Mouse (Mus musculus) lung, postnatal 25 days (tissue): ENCODE measurements around the gene Asb17.
A peak's percentile ranks its signal among the peaks of the same experiment; 100 is the strongest.

Experiments
- DNase-seq: peaks from one replicate; pipeline ENCODE4 v3.0.0; 2022; ENCODE audit warnings: low spot score

The Asb17 gene

GRCm38 (mm10) chr3:153888141-153888540 lies 44.1 kb downstream of the Asb17 start:
- no peak for DNase-seq

- DNase-seq: no peak
Observed at GRCm38 (mm10) chr3:153889188-153889781, 45.3 kb downstream of the Asb17 start.

GRCm38 (mm10) chr3:153895454-153895853 lies 51.4 kb downstream of the Asb17 start:
- no peak for DNase-seq

DNA sequence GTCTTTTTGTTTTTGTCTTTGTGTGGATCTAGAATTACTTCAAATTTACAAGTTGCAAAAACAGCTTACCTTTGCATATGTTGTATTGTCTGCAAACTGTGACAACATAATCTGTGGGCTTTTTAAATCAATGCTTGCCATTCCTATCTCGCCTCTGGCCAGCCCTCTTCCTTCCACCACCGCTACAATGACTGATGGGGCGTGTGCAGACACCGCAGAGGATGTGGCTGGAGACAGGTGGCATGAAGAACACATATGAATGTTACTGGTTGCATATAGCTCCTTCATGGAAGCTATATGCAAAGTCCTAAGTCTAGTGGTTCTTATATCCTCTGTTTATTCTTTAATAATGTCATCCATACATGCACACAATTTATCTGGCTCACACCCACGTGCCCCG lies 53.2 kb downstream of the Asb17 start:
- no peak for DNase-seq

- no peak for DNase-seq
Observed at GRCm38 (mm10) chr3:153901904-153902303, 57.9 kb downstream of the Asb17 start.

- DNase-seq: no peak
Observed at GRCm38 (mm10) chr3:153902595-153902994, 58.6 kb downstream of the Asb17 start.

DNA sequence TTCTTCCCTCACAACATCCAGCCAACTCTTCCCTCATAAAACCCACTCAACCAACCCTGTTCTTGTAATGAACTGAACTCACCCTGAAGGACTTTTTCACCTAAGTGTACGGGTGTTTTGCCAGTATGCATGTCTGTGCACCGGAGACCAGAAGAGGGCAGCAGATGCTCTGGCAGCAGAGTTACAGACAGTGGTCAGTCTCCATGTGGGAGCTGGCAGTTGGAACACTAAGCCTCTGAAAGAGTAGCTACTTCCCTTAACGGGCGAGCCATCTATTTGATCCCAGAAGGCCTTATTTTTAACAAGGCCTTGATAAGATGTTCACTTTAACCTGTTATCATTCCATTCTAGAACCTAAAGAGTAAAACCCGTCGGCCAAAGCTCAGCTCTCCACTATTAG lies 60.6 kb downstream of the Asb17 start:
- peak; percentile 39 for DNase-seq
